Mouse (Mus musculus): ENCODE results near the gene Slpi. TPM values are rescaled to one million over a fixed set of nuclear protein-coding genes. Genes with fewer than 3 reads are reported as not detected.
"Not testable (repeated sequence)": the region's sequence is repeated elsewhere in the genome, so short reads cannot be mapped to it uniquely, and the experiment has no call there.

Gene Slpi
- polyA plus RNA-seq, 1 experiment from 2014 or later = not detected

- no peak overlapping the region for H3K4me2 ChIP-seq
- no peak overlapping the region for H3K4me3 ChIP-seq
- 41% methylated on average over 3 of the region's 3 CpGs for WGBS
- no peak overlapping the region for H3K9ac ChIP-seq
- H3K4me1 ChIP-seq = no peaks in the 10 kb centered on the region
- 0 out of 2 replicates have a peak, but pooled peaks cover 2% of the 10 kb centered on the region for H3K27me3 ChIP-seq
- H3K9me3 ChIP-seq (replicated peaks) = no peaks in the 10 kb centered on the region
- H3K27ac ChIP-seq = no peak overlapping the region
- H3K36me3 ChIP-seq (ENCODE audit: poor library complexity, severe bottlenecking) = no peaks in the 10 kb centered on the region
- no peak for ATAC-seq
These were observed 21.9 kb downstream of the Slpi start for GRCm38 (mm10) chr2:164366947-164367346.

- H3K4me2 ChIP-seq = no peak overlapping the region
- no peaks in the 10 kb centered on the region for H3K4me1 ChIP-seq
- H3K9ac ChIP-seq = no peak overlapping the region
- H3K27me3 ChIP-seq = 0 out of 2 replicates have a peak, but pooled peaks cover 2% of the 10 kb centered on the region
- no peak overlapping the region for H3K4me3 ChIP-seq
- no peaks in the 10 kb centered on the region for H3K36me3 ChIP-seq (ENCODE audit: poor library complexity, severe bottlenecking)
- no peak overlapping the region for H3K27ac ChIP-seq
- H3K9me3 ChIP-seq (replicated peaks) = no peaks in the 10 kb centered on the region
- ATAC-seq = no peak
- WGBS = 36% methylated on average over 13 of the region's 13 CpGs
These were observed 27.8 kb downstream of the Slpi start for GRCm38 (mm10) chr2:164360974-164361657.

GRCm38 (mm10) chr2:164359668-164360067, 29.2 kb downstream of the Slpi start:
- no peak overlapping the region for H3K9ac ChIP-seq
- no peak overlapping the region for H3K4me3 ChIP-seq
- no peak for ATAC-seq
- 0 out of 2 replicates have a peak, but pooled peaks cover 2% of the 10 kb centered on the region for H3K27me3 ChIP-seq
- no peaks in the 10 kb centered on the region for H3K36me3 ChIP-seq (ENCODE audit: poor library complexity, severe bottlenecking)
- H3K9me3 ChIP-seq (replicated peaks) = no peaks in the 10 kb centered on the region
- no peaks in the 10 kb centered on the region for H3K4me1 ChIP-seq
- H3K4me2 ChIP-seq = no peak overlapping the region
- whole genome bisulfite sequencing = 84% methylated on average over 5 of the region's 5 CpGs
- H3K27ac ChIP-seq = no peak overlapping the region

- WGBS = 85% methylated on average over 5 of the region's 5 CpGs
- no peaks in the 10 kb centered on the region for H3K4me1 ChIP-seq
- 0 out of 2 replicates have a peak, but pooled peaks cover 2% of the 10 kb centered on the region for H3K27me3 ChIP-seq
These were observed 29.9 kb downstream of the Slpi start for GRCm38 (mm10) chr2:164359031-164359430.

GRCm38 (mm10) chr2:164358373-164358772, 30.5 kb downstream of the Slpi start:
- WGBS = 78% methylated on average over 3 of the region's 3 CpGs
- ATAC-seq = no peak
- no peak overlapping the region for H3K9ac ChIP-seq

More at GRCm38 (mm10) chr2:164359031-164359430, 29.9 kb downstream of the Slpi start:
- no peak overlapping the region for H3K4me2 ChIP-seq
- no peak overlapping the region for H3K27ac ChIP-seq
- no peaks in the 10 kb centered on the region for H3K36me3 ChIP-seq (ENCODE audit: poor library complexity, severe bottlenecking)
- no peak overlapping the region for H3K9ac ChIP-seq
- no peaks in the 10 kb centered on the region for H3K9me3 ChIP-seq (replicated peaks)
- no peak for ATAC-seq
- no peak overlapping the region for H3K4me3 ChIP-seq

GRCm38 (mm10) chr2:164356177-164356967, 32.5 kb downstream of the Slpi start:
- Histone ChIP-seq H3K4me2 (no peak overlapping the region), H3K27me3 (no peaks in the 10 kb centered on the region), H3K4me1 (no peaks in the 10 kb centered on the region), H3K9me3 (replicated peaks) (no peaks in the 10 kb centered on the region), H3K36me3 (ENCODE audit: poor library complexity, severe bottlenecking) (no peaks in the 10 kb centered on the region), H3K27ac (no peak overlapping the region), H3K4me3 (no peak overlapping the region), H3K9ac (no peak overlapping the region)
- ATAC-seq = no peak
- 82% methylated on average over 11 of the region's 11 CpGs for WGBS

More at GRCm38 (mm10) chr2:164358373-164358772, 30.5 kb downstream of the Slpi start:
- Histone ChIP-seq H3K36me3 (ENCODE audit: poor library complexity, severe bottlenecking) (no peaks in the 10 kb centered on the region), H3K4me3 (no peak overlapping the region), H3K27ac (no peak overlapping the region), H3K27me3 (0 out of 2 replicates have a peak, but pooled peaks cover 2% of the 10 kb centered on the region), H3K4me2 (no peak overlapping the region), H3K4me1 (no peaks in the 10 kb centered on the region), H3K9me3 (replicated peaks) (no peaks in the 10 kb centered on the region)

GRCm38 (mm10) chr2:164353356-164353755, 35.5 kb downstream of the Slpi start:
- Histone ChIP-seq H3K4me3 (no peak overlapping the region), H3K4me1 (no peaks in the 10 kb centered on the region), H3K9ac (no peak overlapping the region), H3K27me3 (no peaks in the 10 kb centered on the region), H3K27ac (no peak overlapping the region), H3K36me3 (ENCODE audit: poor library complexity, severe bottlenecking) (no peaks in the 10 kb centered on the region), H3K4me2 (no peak overlapping the region), H3K9me3 (replicated peaks) (no peaks in the 10 kb centered on the region)
- 87% methylated on average over 11 of the region's 11 CpGs for WGBS
- ATAC-seq = no peak

- no peak for ATAC-seq
- Histone ChIP-seq H3K36me3 (ENCODE audit: poor library complexity, severe bottlenecking) (no peaks in the 10 kb centered on the region), H3K9ac (no peak overlapping the region), H3K4me1 (no peaks in the 10 kb centered on the region), H3K4me3 (no peak overlapping the region), H3K4me2 (no peak overlapping the region), H3K9me3 (replicated peaks) (no peaks in the 10 kb centered on the region), H3K27ac (no peak overlapping the region), H3K27me3 (no peaks in the 10 kb centered on the region)
- 90% methylated on average over 3 of the region's 3 CpGs for WGBS
These were observed 36.2 kb downstream of the Slpi start for GRCm38 (mm10) chr2:164352697-164353096.

GRCm38 (mm10) chr2:164348980-164349379, 39.9 kb downstream of the Slpi start:
- Histone ChIP-seq H3K4me2 (no peak overlapping the region), H3K4me3 (no peak overlapping the region), H3K27me3 (no peaks in the 10 kb centered on the region), H3K4me1 (no peaks in the 10 kb centered on the region), H3K9me3 (replicated peaks) (no peaks in the 10 kb centered on the region), H3K36me3 (ENCODE audit: poor library complexity, severe bottlenecking) (no peaks in the 10 kb centered on the region), H3K27ac (no peak overlapping the region), H3K9ac (no peak overlapping the region)
- WGBS = 92% methylated on average over 3 of the region's 3 CpGs
- no peak for ATAC-seq

- ATAC-seq; H3K4me1 ChIP-seq; H3K9me3 ChIP-seq (replicated peaks); H3K4me2 ChIP-seq; H3K9ac ChIP-seq; H3K36me3 ChIP-seq (ENCODE audit: poor library complexity, severe bottlenecking); H3K4me3 ChIP-seq; H3K27ac ChIP-seq; H3K27me3 ChIP-seq: not testable (repeated sequence)
These were observed 41.2 kb downstream of the Slpi start for GRCm38 (mm10) chr2:164347697-164348096.

GRCm38 (mm10) chr2:164343732-164344131, 45.2 kb downstream of the Slpi start:
- H3K4me2 ChIP-seq; H3K9ac ChIP-seq; H3K4me3 ChIP-seq; ATAC-seq; H3K27ac ChIP-seq; H3K4me1 ChIP-seq; H3K9me3 ChIP-seq (replicated peaks); H3K36me3 ChIP-seq (ENCODE audit: poor library complexity, severe bottlenecking); H3K27me3 ChIP-seq: not testable (repeated sequence)
- WGBS = 82% methylated on average over 1 of the region's 1 CpGs

- H3K36me3 ChIP-seq (ENCODE audit: poor library complexity, severe bottlenecking); H3K9me3 ChIP-seq (replicated peaks); H3K27ac ChIP-seq; ATAC-seq; H3K9ac ChIP-seq; H3K4me1 ChIP-seq; H3K4me3 ChIP-seq; H3K27me3 ChIP-seq; H3K4me2 ChIP-seq: not testable (repeated sequence)
- 79% methylated on average over 3 of the region's 3 CpGs for WGBS
These were observed 56.5 kb downstream of the Slpi start, which contains the start of gene Svs5 for GRCm38 (mm10) chr2:164332440-164332839. Gene Svs5, plus strand, starts transcription at chr2:164332740.

All from forebrain, embryonic 13.5 days (tissue).